Mouse (Mus musculus): Measurements from ENCODE around the gene Chst10. TPM values are rescaled to one million over a fixed set of nuclear protein-coding genes. Genes with fewer than 3 reads are reported as not detected.

The Chst10 gene
- total RNA-seq (2012; rRNA removed) (0.07 and 0.31 TPM in 2 replicates), polyA plus RNA-seq (2012; ENCODE audit: insufficient read depth in 1 of 2, insufficient read length in 2 of 2, low read depth in 1 of 2, low replicate concordance in 2 of 2, missing spikeins in 1 of 2) (under 1 TPM in 1 of 2 experiments, not detected in 1; 0.43 TPM)

GRCm38 (mm10) chr1:38897431-38898248, at the start of gene Chst10:
Gene Chst10 (minus strand): TSS chr1:38898161.
- H3K9ac ChIP-seq (ENCODE audit: control insufficient read depth, low read depth, low read length, poor library complexity, severe bottlenecking): no peak within 1 kb of the TSS
- H3K36me3 ChIP-seq (ENCODE audit: control insufficient read depth in 1 of 2, insufficient read depth in 2 of 2, low read length in 2 of 2): no peaks in the 10 kb centered on the region
- H3K4me1 ChIP-seq (ENCODE audit: control insufficient read depth in 1 of 2, insufficient read depth in 2 of 2, low read length in 2 of 2): no peaks in the 10 kb centered on the region
- no peak within 1 kb of the TSS for H3K4me3 ChIP-seq (ENCODE audit: control insufficient read depth in 1 of 2, insufficient read depth in 1 of 2, low read depth in 2 of 2, low read length in 2 of 2)
- H3K79me2 ChIP-seq (ENCODE audit: control insufficient read depth, insufficient read depth, low read length, poor library complexity): no peaks in the 10 kb centered on the region
- no peak within 1 kb of the TSS for H3K27ac ChIP-seq (ENCODE audit: control insufficient read depth, low read depth, low read length)
- no peaks in the 10 kb centered on the region for H3K9me3 ChIP-seq (replicated peaks; ENCODE audit: insufficient read depth, low read length)
- no peak for DNase-seq (ENCODE audit: low read depth, low spot score)
- H3K27me3 ChIP-seq (ENCODE audit: control insufficient read depth in 1 of 2, insufficient read depth in 2 of 2, low read length in 2 of 2): no peaks in the 10 kb centered on the region
- TF ChIP-seq CTCF (IDR thresholded peaks at IDR 0.05 in 2 of 3, conservative IDR thresholded peaks at IDR 0.05 in 1 of 3; ENCODE audit: control insufficient read depth in 1 of 3, insufficient read depth in 1 of 3, low read depth in 2 of 3, low read length in 3 of 3, poor library complexity in 1 of 3, severe bottlenecking in 1 of 3): no peak
- TF ChIP-seq MAFK (IDR thresholded peaks at IDR 0.05; ENCODE audit: borderline replicate concordance, low read depth, low read length): no peak

GRCm38 (mm10) chr1:38939608-38940007, 41.6 kb upstream of the Chst10 start:
- Histone ChIP-seq H3K27ac (ENCODE audit: control insufficient read depth, low read depth, low read length) (no peak overlapping the region), H3K27me3 (ENCODE audit: control insufficient read depth in 1 of 2, insufficient read depth in 2 of 2, low read length in 2 of 2) (peaks cover 0 to 3% of the 10 kb centered on the region in 2 experiments; a peak in 2 of 4 replicates), H3K36me3 (ENCODE audit: control insufficient read depth in 1 of 2, insufficient read depth in 2 of 2, low read length in 2 of 2) (no peaks in the 10 kb centered on the region), H3K79me2 (ENCODE audit: control insufficient read depth, insufficient read depth, low read length, poor library complexity) (no peaks in the 10 kb centered on the region), H3K9me3 (replicated peaks; ENCODE audit: insufficient read depth, low read length) (no peaks in the 10 kb centered on the region), H3K4me3 (ENCODE audit: control insufficient read depth in 1 of 2, insufficient read depth in 1 of 2, low read depth in 2 of 2, low read length in 2 of 2) (no peak overlapping the region), H3K9ac (ENCODE audit: control insufficient read depth, low read depth, low read length, poor library complexity, severe bottlenecking) (no peak overlapping the region), H3K4me1 (ENCODE audit: control insufficient read depth in 1 of 2, insufficient read depth in 2 of 2, low read length in 2 of 2) (no peaks in the 10 kb centered on the region)
- TF ChIP-seq CTCF (IDR thresholded peaks at IDR 0.05 in 2 of 3, conservative IDR thresholded peaks at IDR 0.05 in 1 of 3; ENCODE audit: control insufficient read depth in 1 of 3, insufficient read depth in 1 of 3, low read depth in 2 of 3, low read length in 3 of 3, poor library complexity in 1 of 3, severe bottlenecking in 1 of 3): no peak
- no peak for TF ChIP-seq ZKSCAN1 (IDR thresholded peaks at IDR 0.05; ENCODE audit: low read depth, low read length)
- DNase-seq (ENCODE audit: low read depth, low spot score): peak; percentile 46

- Histone ChIP-seq H3K9me3 (replicated peaks; ENCODE audit: insufficient read depth, low read length) (no peaks in the 10 kb centered on the region), H3K36me3 (ENCODE audit: control insufficient read depth in 1 of 2, insufficient read depth in 2 of 2, low read length in 2 of 2) (no peaks in the 10 kb centered on the region), H3K27ac (ENCODE audit: control insufficient read depth, low read depth, low read length) (no peak within 1 kb of the TSS), H3K9ac (ENCODE audit: control insufficient read depth, low read depth, low read length, poor library complexity, severe bottlenecking) (no peak within 1 kb of the TSS), H3K27me3 (ENCODE audit: control insufficient read depth in 1 of 2, insufficient read depth in 2 of 2, low read length in 2 of 2) (peaks cover 0 to 3% of the 10 kb centered on the region in 2 experiments; a peak in 2 of 4 replicates), H3K4me3 (ENCODE audit: control insufficient read depth in 1 of 2, insufficient read depth in 1 of 2, low read depth in 2 of 2, low read length in 2 of 2) (no peak within 1 kb of the TSS), H3K4me1 (ENCODE audit: control insufficient read depth in 1 of 2, insufficient read depth in 2 of 2, low read length in 2 of 2) (peaks cover 0 to under 1% of the 10 kb centered on the region in 2 experiments; a peak in 1 of 4 replicates), H3K79me2 (ENCODE audit: control insufficient read depth, insufficient read depth, low read length, poor library complexity) (no peaks in the 10 kb centered on the region)
- no peak for TF ChIP-seq USF1 (IDR thresholded peaks at IDR 0.05; ENCODE audit: low read depth, low read length)
- TF ChIP-seq SIN3A (IDR thresholded peaks at IDR 0.05; ENCODE audit: low read length): no peak
- no peak for TF ChIP-seq POLR2AphosphoS2 (IDR thresholded peaks at IDR 0.05; ENCODE audit: low read length)
- no peak for TF ChIP-seq MAZ (IDR thresholded peaks at IDR 0.05; ENCODE audit: low read depth, low read length)
- TF ChIP-seq MYB (IDR thresholded peaks at IDR 0.05; ENCODE audit: low read depth, low read length): no peak
- no peak for TF ChIP-seq HCFC1 (IDR thresholded peaks at IDR 0.05; ENCODE audit: low read depth, low read length)
- no peak for TF ChIP-seq ZKSCAN1 (IDR thresholded peaks at IDR 0.05; ENCODE audit: low read depth, low read length)
- TF ChIP-seq MXI1 (IDR thresholded peaks at IDR 0.05; ENCODE audit: low read depth, low read length): no peak
- TF ChIP-seq ETS1 (IDR thresholded peaks at IDR 0.05; ENCODE audit: low read depth, low read length): no peak
- TF ChIP-seq USF2 (IDR thresholded peaks at IDR 0.05; ENCODE audit: borderline replicate concordance in 1 of 2, insufficient read depth in 1 of 2, low read depth in 1 of 2, low read length in 2 of 2): no peak
- no peak for TF ChIP-seq MAX (IDR thresholded peaks at IDR 0.05; ENCODE audit: low read length)
- no peak for TF ChIP-seq RCOR1 (IDR thresholded peaks at IDR 0.05; ENCODE audit: low read depth, low read length)
- TF ChIP-seq POLR2AphosphoS5 (IDR thresholded peaks at IDR 0.05; ENCODE audit: borderline replicate concordance, low read depth, low read length): no peak
- no peak for TF ChIP-seq TAL1 (IDR thresholded peaks at IDR 0.05; ENCODE audit: low read length)
- TF ChIP-seq NRF1 (IDR thresholded peaks at IDR 0.05; ENCODE audit: insufficient read depth, low read depth, low read length, poor library complexity, severe bottlenecking): no peak
- no peak for DNase-seq (ENCODE audit: low read depth, low spot score)
Observed at GRCm38 (mm10) chr1:38938849-38939248, 40.9 kb upstream of the Chst10 start, which contains the start of gene Nms. Gene Nms (plus strand): TSS chr1:38939149.
